Mouse (Mus musculus): Measurements from ENCODE around the gene Sdha.

Sdha gene

DNA sequence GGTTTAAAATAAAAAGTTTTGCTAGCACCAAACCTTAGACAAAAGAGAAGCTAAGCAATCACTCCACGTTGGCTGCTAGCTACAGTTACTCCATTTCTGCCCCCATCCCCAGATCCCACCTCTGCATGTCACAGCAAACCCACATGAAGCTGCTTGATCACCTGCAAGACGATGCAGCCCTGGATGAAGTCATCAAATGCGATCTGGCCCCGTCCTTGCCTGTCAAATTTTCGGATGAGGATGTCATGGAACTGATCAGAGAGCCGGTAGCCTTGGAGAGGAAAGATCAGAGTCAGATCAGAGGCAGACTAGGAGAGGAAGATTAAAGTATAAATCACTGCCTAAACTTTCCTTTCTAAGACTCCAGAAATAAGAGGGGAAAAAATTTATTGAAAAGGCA is 44.7 kb downstream of the Sdha start:
- no peak for ATAC-seq (ENCODE audit: insufficient number of reproducible peaks, low FRiP score, low TSS enrichment)

DNA sequence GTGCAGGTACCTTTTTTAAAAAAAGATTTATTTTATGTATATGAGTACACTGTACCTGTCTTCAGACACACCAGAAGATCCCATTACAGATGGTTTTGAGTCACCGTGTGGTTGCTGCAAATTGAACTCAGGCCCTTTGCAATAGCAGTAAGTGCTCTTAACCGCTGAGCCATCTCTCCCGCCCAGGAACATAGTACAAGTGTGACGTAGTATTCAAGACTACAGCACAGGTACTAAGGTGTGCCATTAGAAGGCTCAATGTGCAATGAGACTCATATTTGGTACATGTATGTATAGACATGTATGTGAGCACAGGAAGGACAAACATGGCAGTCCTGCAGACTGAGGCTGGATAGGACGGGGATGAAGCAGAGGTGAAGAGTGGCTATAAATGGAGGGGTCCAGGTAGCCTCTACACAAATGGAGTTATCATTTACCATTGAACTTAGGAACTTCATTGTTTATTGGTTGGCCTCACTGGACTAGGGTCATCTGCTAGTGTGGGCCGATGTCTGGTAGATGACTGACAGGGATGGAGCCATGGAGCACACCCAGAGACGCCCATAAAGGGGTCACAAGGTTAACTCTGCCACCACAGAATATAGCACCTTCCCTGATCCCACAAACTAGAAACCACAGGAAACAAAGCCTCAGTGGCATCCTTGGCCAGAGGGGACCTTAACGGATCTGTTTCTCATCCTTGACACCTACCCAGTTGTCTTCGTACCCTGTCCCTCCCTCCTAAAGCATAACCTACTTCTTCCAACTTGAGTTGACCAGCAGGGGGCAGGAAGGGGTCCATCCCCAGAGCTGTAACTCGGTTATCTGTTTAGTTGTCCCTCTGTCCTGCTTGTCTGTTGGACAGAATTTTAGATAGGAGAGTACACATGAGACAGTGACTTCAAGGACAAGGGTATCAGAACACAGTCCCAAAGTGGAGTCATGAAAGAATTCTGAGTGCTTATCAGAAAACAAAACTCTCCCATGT is 47.7 kb downstream of the Sdha start:
- ATAC-seq (ENCODE audit: insufficient number of reproducible peaks, low FRiP score, low TSS enrichment): no peak

DNA sequence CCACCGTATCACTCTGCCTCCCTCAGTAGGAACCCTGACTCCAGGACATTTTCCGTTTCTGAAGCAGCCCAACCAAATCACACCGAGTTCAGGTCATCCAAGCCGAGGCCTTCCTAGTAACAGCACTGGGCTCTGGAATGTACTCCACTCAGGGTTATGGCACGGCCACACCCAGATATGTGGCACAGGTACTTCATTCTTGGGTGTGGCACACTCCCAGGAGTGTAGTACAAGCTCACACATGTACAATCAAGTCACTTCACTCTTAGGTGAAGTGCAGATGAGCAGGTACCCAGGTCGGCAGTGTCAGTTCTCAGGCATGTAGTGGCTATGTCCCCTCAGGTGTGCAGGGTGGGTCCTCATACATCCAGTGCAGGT is 48.5 kb downstream of the Sdha start:
- ATAC-seq (ENCODE audit: insufficient number of reproducible peaks, low FRiP score, low TSS enrichment): no peak

DNA sequence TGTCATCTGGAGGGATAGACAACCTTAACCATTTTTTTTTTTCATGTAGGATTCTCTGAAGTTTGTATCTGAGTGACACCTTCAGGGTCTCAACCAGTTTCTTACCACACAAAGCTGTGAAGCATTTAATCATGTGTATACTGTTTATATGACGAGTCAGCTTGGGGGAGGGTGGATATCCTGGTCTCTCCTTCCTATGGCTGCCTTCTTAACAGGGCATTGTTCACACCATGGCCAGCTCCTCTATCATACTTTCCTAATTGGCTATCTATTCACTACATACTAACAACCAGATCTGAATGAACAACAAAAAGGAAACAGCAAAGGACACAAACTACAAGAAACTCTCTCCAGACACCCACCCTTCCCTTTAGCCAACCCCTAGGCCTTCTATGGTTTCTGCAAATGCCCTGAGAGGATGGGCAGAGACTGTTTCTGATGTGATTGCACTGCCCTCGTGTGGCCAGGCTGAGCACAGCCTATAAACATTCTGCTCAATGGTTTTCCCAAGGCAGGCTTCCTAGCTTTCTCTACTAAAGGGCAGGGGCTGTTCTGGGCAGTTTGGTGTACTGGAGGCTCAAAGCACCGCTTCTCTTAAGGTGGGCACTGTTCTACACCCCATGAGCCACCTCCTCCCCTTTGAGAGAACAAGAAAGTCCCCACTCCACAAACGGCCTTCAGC is 49.0 kb downstream of the Sdha start:
- ATAC-seq (ENCODE audit: insufficient number of reproducible peaks, low FRiP score, low TSS enrichment): peak; percentile 77; the same call in 1 of the 2 replicates

DNA sequence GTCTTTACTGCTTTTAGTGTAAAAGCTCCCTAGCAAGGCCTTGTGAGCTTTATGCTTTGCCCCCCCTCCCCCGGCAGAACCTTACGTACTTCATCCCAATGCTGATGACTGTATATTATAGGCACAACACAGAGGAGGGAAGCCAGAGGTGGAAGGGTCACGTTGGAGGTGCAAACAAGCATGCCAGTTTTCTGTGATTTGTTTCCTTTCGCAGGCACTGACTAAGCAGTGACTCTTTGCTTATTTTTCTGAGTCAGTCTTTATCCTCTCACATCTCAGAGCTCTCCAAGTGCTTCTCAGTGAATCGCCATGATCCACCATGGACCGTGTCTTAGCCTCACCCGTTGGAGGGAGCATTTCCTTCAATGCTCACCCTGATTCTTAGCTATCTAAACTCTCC is 53.7 kb downstream of the Sdha start:
- ATAC-seq (ENCODE audit: insufficient number of reproducible peaks, low FRiP score, low TSS enrichment): no peak

DNA sequence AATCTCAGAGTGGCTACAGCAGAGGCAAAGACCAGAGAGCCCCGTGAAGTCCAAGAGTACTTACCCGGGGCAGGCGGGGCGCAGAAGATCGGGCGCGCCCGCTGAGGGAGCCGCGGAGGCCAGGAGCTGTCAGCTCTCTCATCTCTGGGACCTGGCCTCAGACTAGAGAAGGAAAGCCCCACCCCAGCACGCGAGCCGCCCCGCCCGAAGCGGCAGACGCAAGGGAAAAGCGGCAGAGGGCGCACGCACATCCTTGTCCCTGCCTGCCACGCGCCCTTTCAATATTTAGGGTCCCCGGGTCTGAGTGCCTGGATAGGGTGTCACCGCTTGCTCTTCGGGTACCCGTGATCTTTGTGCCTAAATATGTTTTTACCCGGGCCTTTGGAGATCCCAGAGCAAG is 57.9 kb downstream of the Sdha start, which contains the start of gene Ahrr:
TSS of gene Ahrr (minus strand) at position 165 of the 400 bp plus-strand sequence.
- no peak for ATAC-seq (ENCODE audit: insufficient number of reproducible peaks, low FRiP score, low TSS enrichment)

DNA sequence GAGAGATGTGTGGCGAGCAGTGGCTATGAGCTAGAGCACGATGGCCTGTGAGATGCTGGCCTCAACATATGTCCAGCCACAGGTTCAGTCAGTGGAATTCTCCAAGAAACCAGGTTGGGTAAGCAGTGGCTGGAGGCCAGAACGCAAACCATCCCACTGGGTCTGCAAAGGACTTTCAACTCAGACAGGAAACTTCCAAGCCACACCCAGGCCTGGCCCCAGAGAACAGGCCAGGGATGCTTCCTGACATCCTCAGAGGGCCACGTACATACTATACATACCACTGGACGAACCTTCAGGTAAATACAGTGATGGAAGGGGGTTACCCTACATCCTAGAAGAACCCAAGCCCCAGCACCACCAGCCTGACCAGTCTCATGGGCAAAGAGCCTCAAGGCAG is 60.4 kb downstream of the Sdha start:
- no peak for ATAC-seq (ENCODE audit: insufficient number of reproducible peaks, low FRiP score, low TSS enrichment)

DNA sequence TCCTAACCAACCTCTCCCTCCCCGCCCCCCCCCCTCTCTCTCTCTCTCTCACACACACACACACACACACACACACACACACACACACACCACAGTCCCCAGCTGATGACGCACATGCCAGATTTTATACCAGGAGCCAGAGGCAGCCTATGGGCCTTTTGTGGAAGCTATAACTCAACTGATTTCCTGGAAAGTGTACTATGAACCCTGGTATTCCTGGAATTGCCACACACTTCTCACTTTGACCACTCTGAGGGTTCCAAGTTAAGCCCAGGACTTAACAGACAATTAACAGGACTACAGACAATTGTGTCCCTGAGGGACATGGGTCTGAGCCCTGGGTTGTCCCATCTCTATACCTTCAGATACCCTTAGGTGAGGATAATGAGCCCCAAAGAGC is 67.8 kb downstream of the Sdha start:
- no peak for ATAC-seq (ENCODE audit: insufficient number of reproducible peaks, low FRiP score, low TSS enrichment)

DNA sequence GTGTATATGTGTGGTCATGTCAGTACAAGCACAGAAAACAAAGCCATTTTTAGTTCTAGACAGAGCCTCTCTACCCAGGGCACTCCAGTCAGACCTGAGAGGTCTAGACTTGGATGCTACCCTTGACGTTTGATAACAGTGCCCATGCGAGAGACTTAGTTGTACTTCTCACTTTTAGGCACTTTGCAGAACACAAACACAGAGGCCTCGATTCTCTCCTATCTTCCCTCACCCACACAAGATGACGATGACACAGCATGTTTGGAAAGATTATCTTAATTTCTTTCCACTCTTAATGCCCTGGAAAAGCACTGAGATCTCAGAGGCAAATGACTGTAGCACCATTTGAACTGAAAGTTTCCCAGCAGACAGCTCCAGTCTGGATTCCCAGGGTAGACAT is 74.4 kb downstream of the Sdha start:
- no peak for ATAC-seq (ENCODE audit: insufficient number of reproducible peaks, low FRiP score, low TSS enrichment)
